Mouse (Mus musculus) ES-E14 (cell line): ENCODE measurements around the gene Hagh.

Source experiments
- CHD2 ChIP-seq: IDR thresholded peaks from 2 replicates; pipeline ENCODE4 v1.6.1; 2014; ENCODE audit warnings: mild to moderate bottlenecking, low read depth, low read length, inconsistent platforms
- HCFC1 ChIP-seq: IDR thresholded peaks from 2 replicates; pipeline ENCODE4 v1.6.1; 2012; ENCODE audit warnings: low read length, inconsistent platforms, borderline replicate concordance; ENCODE audit not compliant: insufficient read depth
- MAFK ChIP-seq: IDR thresholded peaks from 2 replicates; pipeline ENCODE4 v1.6.1; 2014; ENCODE audit warnings: mild to moderate bottlenecking, low read depth, low read length, inconsistent platforms; ENCODE audit not compliant: insufficient read depth
- ZC3H11A ChIP-seq: IDR thresholded peaks from 2 replicates; pipeline ENCODE4 v1.6.1; 2012; ENCODE audit warnings: low read depth, mild to moderate bottlenecking, inconsistent platforms, low read length, borderline replicate concordance
- ZNF384 ChIP-seq: IDR thresholded peaks from 2 replicates; pipeline ENCODE4 v1.6.1; 2012; ENCODE audit warnings: low read depth, low read length, inconsistent platforms

- no peak for TF ChIP-seq MAFK
- TF ChIP-seq CHD2: no peak
- no peak for TF ChIP-seq ZC3H11A
- no peak for TF ChIP-seq ZNF384
- TF ChIP-seq HCFC1: no peak
These were observed 51.4 kb downstream of the Hagh start for GRCm38 (mm10) chr17:24891321-24891720.
